Mouse (Mus musculus) limb, embryonic 14.5 days (tissue): ENCODE data around the gene Pcf11. TPM values are rescaled to one million over a fixed set of nuclear protein-coding genes. Genes with fewer than 3 reads are reported as not detected.

ENCODE experiments used
- ATAC-seq: fragments of 200-750 bp; cut with Nextera tagmentation; 2 replicates; pipeline ENCODE4 v1.8.0; 2017; ENCODE audit warnings: low read depth, moderate number of reproducible peaks, moderate TSS enrichment; ENCODE audit not compliant: low FRiP score
- DNase-seq: peaks from one replicate; pipeline ENCODE4 v3.0.0-alpha.2; 2015; ENCODE audit warnings: low spot score
- H3K27ac ChIP-seq: fragments of 300-500 bp; sonication (generic); replicated peaks from 2 replicates; pipeline ENCODE4 v1.5.1; 2014; ENCODE audit warnings: low read depth, mild to moderate bottlenecking, low read length, moderate library complexity, mixed read lengths
- H3K27me3 ChIP-seq: fragments of 300-500 bp; sonication (generic); 2 replicates; pipeline ENCODE4 v1.6.1; 2014; ENCODE audit warnings: low read length, mixed read lengths; ENCODE audit not compliant: control insufficient read depth, insufficient read depth
- H3K36me3 ChIP-seq: fragments of 300-500 bp; sonication (generic); 2 replicates; pipeline ENCODE4 v1.6.1; 2014; ENCODE audit warnings: mild to moderate bottlenecking, low read length, moderate library complexity, mixed read lengths; ENCODE audit not compliant: control insufficient read depth, insufficient read depth
- H3K4me1 ChIP-seq: fragments of 300-500 bp; sonication (generic); 2 replicates; pipeline ENCODE4 v1.6.1; 2014; ENCODE audit warnings: antibody characterized with exemption, low read length, mixed read lengths; ENCODE audit not compliant: control insufficient read depth, insufficient read depth
- H3K4me2 ChIP-seq: fragments of 300-500 bp; sonication (generic); replicated peaks from 2 replicates; pipeline ENCODE4 v1.6.1; 2014; ENCODE audit warnings: low read depth, mild to moderate bottlenecking, low read length, moderate library complexity; ENCODE audit not compliant: severe bottlenecking
- H3K4me3 ChIP-seq: fragments of 300-500 bp; sonication (generic); replicated peaks from 2 replicates; pipeline ENCODE4 v1.5.1; 2014; ENCODE audit warnings: low read length
- H3K9ac ChIP-seq: fragments of 300-500 bp; sonication (generic); 2 replicates; pipeline ENCODE4 v1.6.1; 2014; ENCODE audit warnings: mild to moderate bottlenecking, low read depth, low read length, moderate library complexity; ENCODE audit not compliant: severe bottlenecking
- H3K9me3 ChIP-seq: fragments of 300-500 bp; sonication (generic); 2 replicates; pipeline ENCODE4 v1.6.1; 2016; ENCODE audit warnings: low read length; ENCODE audit not compliant: control insufficient read depth
- POLR2A ChIP-seq: fragments of 200-500 bp; IDR thresholded peaks from 2 replicates; pipeline ENCODE4 v1.8.0; 2012; ENCODE audit warnings: inconsistent platforms, mild to moderate bottlenecking, moderate library complexity, borderline replicate concordance; ENCODE audit not compliant: insufficient read depth, insufficient read length; ENCODE audit errors: extremely low read depth
- WGBS: fragments of 180-500 bp; shearing (Covaris S2); extraction: QIAGEN DNeasy Blood & Tissue Kit; methylation state at CpG from one replicate; pipeline ENCODE4 v1.1.7; 2014; 5-methylcytosine and 5-hydroxymethylcytosine counted together
- polyA plus RNA-seq, 2 experiments: library from polyadenylated mRNA; depleted of rRNA in 1 of 2; stranded (reverse) in 1 of 2; unstranded in 1 of 2; fragments of >200 nt; fragmentation: Nextera tagmentation in 1 of 2; extraction: Ambion mirVana in 1 of 2; gene quantifications; 2 replicates each; pipeline versions ENCODE4 v1.2.1 to v1.2.3; 2012 to 2014

The Pcf11 gene
- polyA plus RNA-seq, 2 experiments: 21.2 to 32.5 TPM

- Histone ChIP-seq H3K4me3 (no peak overlapping the region), H3K9me3 (no peaks in the 10 kb centered on the region), H3K36me3 (no peaks in the 10 kb centered on the region), H3K4me1 (no peaks in the 10 kb centered on the region), H3K27me3 (no peaks in the 10 kb centered on the region; the same call in 1 of the 2 replicates), H3K4me2 (no peak overlapping the region), H3K27ac (no peak overlapping the region), H3K9ac (no peak overlapping the region)
- 53% methylated on average over 5 of the region's 5 CpGs for WGBS
- TF ChIP-seq POLR2A: no peak
- DNase-seq (no peak), ATAC-seq (no peak)
Measured at GRCm38 (mm10) chr7:92687556-92688298, 18.0 kb upstream of the Pcf11 start.

- no peak overlapping the region for H3K4me3 ChIP-seq
- no peak overlapping the region for H3K4me2 ChIP-seq
- no peaks in the 10 kb centered on the region for H3K36me3 ChIP-seq
- 77% methylated on average over 4 of the region's 4 CpGs for WGBS
- H3K9ac ChIP-seq: no peak overlapping the region
- no peaks in the 10 kb centered on the region for H3K4me1 ChIP-seq
- H3K27ac ChIP-seq: no peak overlapping the region
- no peaks in the 10 kb centered on the region; the same call in 1 of the 2 replicates for H3K27me3 ChIP-seq
- no peaks in the 10 kb centered on the region for H3K9me3 ChIP-seq
- DNase-seq: no peak
- no peak for TF ChIP-seq POLR2A
- no peak for ATAC-seq
Measured at GRCm38 (mm10) chr7:92677346-92677745, 7.6 kb upstream of the Pcf11 start.

- Histone ChIP-seq H3K4me1 (0 out of 2 replicates have a peak, but pooled peaks cover 3% of the 10 kb centered on the region), H3K36me3 (no peaks in the 10 kb centered on the region), H3K4me2 (no peak overlapping the region), H3K27ac (no peak overlapping the region), H3K4me3 (no peak overlapping the region), H3K27me3 (no peaks in the 10 kb centered on the region; the same call in 1 of the 2 replicates), H3K9me3 (no peaks in the 10 kb centered on the region), H3K9ac (no peak overlapping the region)
- DNase-seq (no peak), ATAC-seq (no peak)
- no peak for TF ChIP-seq POLR2A
- WGBS: 82% methylated on average over 3 of the region's 3 CpGs
Measured at GRCm38 (mm10) chr7:92675131-92675530, 5.4 kb upstream of the Pcf11 start.

- 1% methylated on average over 29 of the region's 29 CpGs for WGBS
- Histone ChIP-seq H3K9me3 (no peaks in the 10 kb centered on the region), H3K36me3 (peaks cover 8% of the 10 kb centered on the region; the same call in 1 of the 2 replicates), H3K9ac (peak overlapping the region; percentile 99), H3K27ac (peak overlapping the region; percentile 97), H3K4me3 (peak overlapping the region; percentile 99), H3K4me1 (peaks cover 14% of the 10 kb centered on the region; the same call in 1 of the 2 replicates), H3K27me3 (no peaks in the 10 kb centered on the region), H3K4me2 (peak overlapping the region; percentile 74)
- no peak for TF ChIP-seq POLR2A
- ATAC-seq (no peak), DNase-seq (peak; percentile 47)
Measured at GRCm38 (mm10) chr7:92668791-92669506, 785 bp downstream of the Pcf11 start.

- ATAC-seq (no peak), DNase-seq (no peak)
- H3K36me3 ChIP-seq: peaks cover 23% of the 10 kb centered on the region
- H3K27me3 ChIP-seq: no peaks in the 10 kb centered on the region
- TF ChIP-seq POLR2A: no peak
- H3K9me3 ChIP-seq: no peaks in the 10 kb centered on the region
- no peak overlapping the region for H3K9ac ChIP-seq
- H3K4me1 ChIP-seq: peaks cover 14% of the 10 kb centered on the region; the same call in 1 of the 2 replicates
- H3K27ac ChIP-seq: no peak overlapping the region
- peak overlapping the region; percentile 74; the same call in 1 of the 2 replicates for H3K4me2 ChIP-seq
- no peak overlapping the region; the same call in 1 of the 2 replicates for H3K4me3 ChIP-seq
- 72% methylated on average over 7 of the region's 7 CpGs for WGBS
Measured at GRCm38 (mm10) chr7:92666274-92666820, 3.4 kb downstream of the Pcf11 start.
